Mouse (Mus musculus): ENCODE data around the gene Pcnx3. TPM values are rescaled to one million over a fixed set of nuclear protein-coding genes. Genes with fewer than 3 reads are reported as not detected.

The Pcnx3 gene
- polyA plus RNA-seq, 2 experiments, result 9.1 to 19.8 TPM

DNA sequence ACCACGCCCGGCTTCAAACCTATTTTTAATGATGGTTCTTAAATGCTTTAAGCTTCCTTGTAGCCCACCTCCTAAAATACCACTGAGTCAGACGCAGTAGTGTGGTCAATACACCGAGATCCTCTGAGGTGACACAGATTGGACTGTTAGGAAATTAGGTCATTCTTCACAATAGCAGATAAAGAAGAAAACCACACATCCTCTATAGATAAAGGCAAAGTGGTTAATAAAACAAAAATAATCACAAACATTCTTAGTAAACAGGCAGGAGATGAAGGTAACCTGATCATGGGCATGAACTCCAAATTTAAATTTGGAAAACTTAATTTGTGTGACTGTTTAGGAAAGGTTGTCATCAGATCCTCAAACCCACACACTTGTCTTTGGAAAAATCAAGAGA lies 68.7 kb downstream of the Pcnx3 start:
- no peak for TF ChIP-seq EP300 (IDR thresholded peaks at IDR 0.05; ENCODE audit: low read depth)
- no peak for TF ChIP-seq CTCF (IDR thresholded peaks at IDR 0.05; ENCODE audit: low read depth)
- Histone ChIP-seq H3K27ac (no peak overlapping the region), H3K36me3 (replicated peaks; ENCODE audit: control insufficient read depth, insufficient read depth, low read depth) (no peaks in the 10 kb centered on the region), H3K9ac (replicated peaks) (no peak overlapping the region), H3K4me1 (replicated peaks; ENCODE audit: control insufficient read depth in 2 of 2, insufficient read depth in 2 of 2, low read length in 1 of 2) (no peaks in the 10 kb centered on the region), H3K4me2 (ENCODE audit: low read depth) (no peak overlapping the region), H3K9me3 (ENCODE audit: control insufficient read depth, low read length) (no peaks in the 10 kb centered on the region), H3K27me3 (ENCODE audit: control insufficient read depth, insufficient read depth, low read length) (no peaks in the 10 kb centered on the region), H3K4me3 (ENCODE audit: insufficient read depth in 1 of 2, low read depth in 2 of 2, low read length in 2 of 2) (no peak overlapping the region)
- ATAC-seq (ENCODE audit: insufficient read depth) (no peak), DNase-seq (ENCODE audit: low read depth in 3 of 3, low spot score in 3 of 3) (no peak)
- 31% methylated on average over 4 of the region's 4 CpGs for WGBS (ENCODE audit: insufficient replicate concordance)

DNA sequence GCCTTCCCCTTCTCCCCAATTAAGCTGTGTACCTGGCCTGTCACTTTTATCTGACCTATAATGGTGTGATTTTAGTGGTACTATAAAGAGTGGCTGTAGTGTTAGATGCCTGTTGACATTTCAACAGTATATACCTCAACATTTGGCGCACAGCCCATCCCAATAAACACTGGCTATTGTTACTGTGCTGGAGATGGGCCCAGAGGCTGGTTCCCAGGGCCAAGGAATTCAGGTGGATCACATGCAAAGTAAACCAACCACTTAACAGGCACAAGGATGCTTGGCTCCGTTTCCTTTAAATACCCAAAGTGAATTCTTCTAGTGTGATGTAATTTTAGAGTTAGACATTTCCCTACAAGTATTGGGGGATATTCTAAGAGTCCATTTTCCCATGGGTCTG lies 73.8 kb downstream of the Pcnx3 start:
- Histone ChIP-seq H3K4me1 (replicated peaks; ENCODE audit: control insufficient read depth in 2 of 2, insufficient read depth in 2 of 2, low read length in 1 of 2) (peaks cover 19 to 21% of the 10 kb centered on the region in 2 experiments), H3K9ac (replicated peaks) (no peak overlapping the region), H3K36me3 (replicated peaks; ENCODE audit: control insufficient read depth, insufficient read depth, low read depth) (no peaks in the 10 kb centered on the region), H3K4me3 (ENCODE audit: insufficient read depth in 1 of 2, low read depth in 2 of 2, low read length in 2 of 2) (no peak overlapping the region), H3K27me3 (ENCODE audit: control insufficient read depth, insufficient read depth, low read length) (no peaks in the 10 kb centered on the region), H3K4me2 (ENCODE audit: low read depth) (no peak overlapping the region), H3K27ac (no peak overlapping the region), H3K9me3 (ENCODE audit: control insufficient read depth, low read length) (no peaks in the 10 kb centered on the region)
- TF ChIP-seq CTCF (IDR thresholded peaks at IDR 0.05; ENCODE audit: low read depth), result no peak
- no peak for TF ChIP-seq EP300 (IDR thresholded peaks at IDR 0.05; ENCODE audit: low read depth)
- WGBS (ENCODE audit: insufficient replicate concordance), result 70% methylated on average over 2 of the region's 2 CpGs
- ATAC-seq (ENCODE audit: insufficient read depth) (no peak), DNase-seq (ENCODE audit: low read depth in 3 of 3, low spot score in 3 of 3) (no peak)

Small RNA genes lying within 50 kb of the gene (microRNA-seq; reads per million reads assigned to microRNA genes)
- not detected for gene Mir6987

Other genes with a start within 250 kb of the Pcnx3 start
- 0.02 TPM in 1 of 2 replicates, not detected in the other for gene Fosl1, start 241.4 kb downstream of the Pcnx3 start, polyA plus RNA-seq (2012; rRNA removed)
- gene Fosl1, start 241.4 kb downstream of the Pcnx3 start, polyA plus RNA-seq (2014; fragmentation: Nextera tagmentation; extraction: Ambion mirVana), result not detected in 2 replicates
- gene Ccdc85b, start 231.0 kb downstream of the Pcnx3 start, polyA plus RNA-seq (2012; rRNA removed), result 1.00 and 1.4 TPM in 2 replicates
- gene Ccdc85b, start 231.0 kb downstream of the Pcnx3 start, polyA plus RNA-seq (2014; fragmentation: Nextera tagmentation; extraction: Ambion mirVana), result 1.0 and 1.2 TPM in 2 replicates
- gene Fibp, start 228.3 kb downstream of the Pcnx3 start, polyA plus RNA-seq (2012; rRNA removed), result 19.1 and 22.9 TPM in 2 replicates
- 20.8 and 30.6 TPM in 2 replicates for gene Fibp, start 228.3 kb downstream of the Pcnx3 start, polyA plus RNA-seq (2014; fragmentation: Nextera tagmentation; extraction: Ambion mirVana)
- gene Ctsw, start 220.4 kb downstream of the Pcnx3 start, polyA plus RNA-seq (2012; rRNA removed), result 0.27 and 0.37 TPM in 2 replicates
- 0.21 and 0.25 TPM in 2 replicates for gene Ctsw, start 220.4 kb downstream of the Pcnx3 start, polyA plus RNA-seq (2014; fragmentation: Nextera tagmentation; extraction: Ambion mirVana)
- 11.4 and 17.5 TPM in 2 replicates for gene Efemp2, start 215.0 kb downstream of the Pcnx3 start, polyA plus RNA-seq (2012; rRNA removed)
- 11.4 and 11.6 TPM in 2 replicates for gene Efemp2, start 215.0 kb downstream of the Pcnx3 start, polyA plus RNA-seq (2014; fragmentation: Nextera tagmentation; extraction: Ambion mirVana)
- gene Mus81, start 200.5 kb downstream of the Pcnx3 start, polyA plus RNA-seq (2012; rRNA removed), result 11.3 and 11.4 TPM in 2 replicates
- gene Mus81, start 200.5 kb downstream of the Pcnx3 start, polyA plus RNA-seq (2014; fragmentation: Nextera tagmentation; extraction: Ambion mirVana), result 13.8 and 15.6 TPM in 2 replicates
- 432 and 443 TPM in 2 replicates for gene Cfl1, start 198.5 kb downstream of the Pcnx3 start, polyA plus RNA-seq (2012; rRNA removed)
- 1,304 and 1,332 TPM in 2 replicates for gene Cfl1, start 198.5 kb downstream of the Pcnx3 start, polyA plus RNA-seq (2014; fragmentation: Nextera tagmentation; extraction: Ambion mirVana)
- gene 1700020D05Rik, start 185.1 kb downstream of the Pcnx3 start, polyA plus RNA-seq (2012; rRNA removed), result 0.81 TPM in 2 replicates
- gene 1700020D05Rik, start 185.1 kb downstream of the Pcnx3 start, polyA plus RNA-seq (2014; fragmentation: Nextera tagmentation; extraction: Ambion mirVana), result not detected in 2 replicates
- 9.0 and 9.3 TPM in 2 replicates for gene Snx32, start 178.4 kb downstream of the Pcnx3 start, polyA plus RNA-seq (2012; rRNA removed)
- gene Snx32, start 178.4 kb downstream of the Pcnx3 start, polyA plus RNA-seq (2014; fragmentation: Nextera tagmentation; extraction: Ambion mirVana), result 4.7 and 5.5 TPM in 2 replicates
- gene Ovol1, start 128.3 kb downstream of the Pcnx3 start, polyA plus RNA-seq (2012; rRNA removed), result 0.01 and 0.02 TPM in 2 replicates
- not detected in 2 replicates for gene Ovol1, start 128.3 kb downstream of the Pcnx3 start, polyA plus RNA-seq (2014; fragmentation: Nextera tagmentation; extraction: Ambion mirVana)
- gene Ap5b1, start 120.9 kb downstream of the Pcnx3 start, polyA plus RNA-seq (2012; rRNA removed), result 1.3 and 1.5 TPM in 2 replicates
- gene Ap5b1, start 120.9 kb downstream of the Pcnx3 start, polyA plus RNA-seq (2014; fragmentation: Nextera tagmentation; extraction: Ambion mirVana), result 1.4 and 1.8 TPM in 2 replicates
- gene Rnaseh2c, start 87.0 kb downstream of the Pcnx3 start, polyA plus RNA-seq (2012; rRNA removed), result 69.9 and 87.7 TPM in 2 replicates
- 115 and 129 TPM in 2 replicates for gene Rnaseh2c, start 87.0 kb downstream of the Pcnx3 start, polyA plus RNA-seq (2014; fragmentation: Nextera tagmentation; extraction: Ambion mirVana)
- gene Kat5, start 78.7 kb downstream of the Pcnx3 start, polyA plus RNA-seq (2012; rRNA removed), result 21.0 and 25.6 TPM in 2 replicates
- gene Kat5, start 78.7 kb downstream of the Pcnx3 start, polyA plus RNA-seq (2014; fragmentation: Nextera tagmentation; extraction: Ambion mirVana), result 8.5 and 10.0 TPM in 2 replicates
- gene Rela, start 51.4 kb downstream of the Pcnx3 start, polyA plus RNA-seq (2012; rRNA removed), result 14.8 and 19.9 TPM in 2 replicates
- gene Rela, start 51.4 kb downstream of the Pcnx3 start, polyA plus RNA-seq (2014; fragmentation: Nextera tagmentation; extraction: Ambion mirVana), result 18.9 and 21.9 TPM in 2 replicates
- gene Sipa1, start 25.2 kb downstream of the Pcnx3 start, polyA plus RNA-seq (2012; rRNA removed), result 27.5 and 33.2 TPM in 2 replicates
- gene Sipa1, start 25.2 kb downstream of the Pcnx3 start, polyA plus RNA-seq (2014; fragmentation: Nextera tagmentation; extraction: Ambion mirVana), result 14.3 and 18.9 TPM in 2 replicates
- gene Map3k11, start 166 bp downstream of the Pcnx3 start, polyA plus RNA-seq (2012; rRNA removed), result 13.7 and 14.5 TPM in 2 replicates
- gene Map3k11, start 166 bp downstream of the Pcnx3 start, polyA plus RNA-seq (2014; fragmentation: Nextera tagmentation; extraction: Ambion mirVana), result 9.1 and 10.8 TPM in 2 replicates
- gene Kcnk7, start 15.5 kb upstream of the Pcnx3 start, polyA plus RNA-seq (2012; rRNA removed), result 0.04 TPM in 1 of 2 replicates, not detected in the other
- 0.17 and 0.27 TPM in 2 replicates for gene Kcnk7, start 15.5 kb upstream of the Pcnx3 start, polyA plus RNA-seq (2014; fragmentation: Nextera tagmentation; extraction: Ambion mirVana)
- gene Ehbp1l1, start 37.4 kb upstream of the Pcnx3 start, polyA plus RNA-seq (2012; rRNA removed), result 70.8 and 95.5 TPM in 2 replicates
- 66.0 and 76.7 TPM in 2 replicates for gene Ehbp1l1, start 37.4 kb upstream of the Pcnx3 start, polyA plus RNA-seq (2014; fragmentation: Nextera tagmentation; extraction: Ambion mirVana)
- gene Fam89b, start 40.7 kb upstream of the Pcnx3 start, polyA plus RNA-seq (2012; rRNA removed), result 44.0 and 50.9 TPM in 2 replicates
- 40.6 and 41.0 TPM in 2 replicates for gene Fam89b, start 40.7 kb upstream of the Pcnx3 start, polyA plus RNA-seq (2014; fragmentation: Nextera tagmentation; extraction: Ambion mirVana)
- gene Ltbp3, start 52.0 kb upstream of the Pcnx3 start, polyA plus RNA-seq (2012; rRNA removed), result 1.9 and 2.1 TPM in 2 replicates
- gene Ltbp3, start 52.0 kb upstream of the Pcnx3 start, polyA plus RNA-seq (2014; fragmentation: Nextera tagmentation; extraction: Ambion mirVana), result 0.85 and 1.6 TPM in 2 replicates
- gene Scyl1, start 82.5 kb upstream of the Pcnx3 start, polyA plus RNA-seq (2012; rRNA removed), result 21.1 and 27.1 TPM in 2 replicates
- gene Scyl1, start 82.5 kb upstream of the Pcnx3 start, polyA plus RNA-seq (2014; fragmentation: Nextera tagmentation; extraction: Ambion mirVana), result 15.8 and 18.6 TPM in 2 replicates
- 5.9 and 6.7 TPM in 2 replicates for gene Frmd8, start 186.4 kb upstream of the Pcnx3 start, polyA plus RNA-seq (2012; rRNA removed)
- 6.6 and 8.4 TPM in 2 replicates for gene Frmd8, start 186.4 kb upstream of the Pcnx3 start, polyA plus RNA-seq (2014; fragmentation: Nextera tagmentation; extraction: Ambion mirVana)
- 5.3 and 5.8 TPM in 2 replicates for gene Slc25a45, start 188.9 kb upstream of the Pcnx3 start, polyA plus RNA-seq (2012; rRNA removed)
- 3.2 and 4.6 TPM in 2 replicates for gene Slc25a45, start 188.9 kb upstream of the Pcnx3 start, polyA plus RNA-seq (2014; fragmentation: Nextera tagmentation; extraction: Ambion mirVana)
- 2.2 and 2.4 TPM in 2 replicates for gene Tigd3, start 205.2 kb upstream of the Pcnx3 start, polyA plus RNA-seq (2012; rRNA removed)
- 1.1 TPM in 2 replicates for gene Tigd3, start 205.2 kb upstream of the Pcnx3 start, polyA plus RNA-seq (2014; fragmentation: Nextera tagmentation; extraction: Ambion mirVana)
- gene Dpf2, start 224.1 kb upstream of the Pcnx3 start, polyA plus RNA-seq (2012; rRNA removed), result 35.3 and 36.0 TPM in 2 replicates
- 45.1 and 54.5 TPM in 2 replicates for gene Dpf2, start 224.1 kb upstream of the Pcnx3 start, polyA plus RNA-seq (2014; fragmentation: Nextera tagmentation; extraction: Ambion mirVana)
- 2.2 and 2.3 TPM in 2 replicates for gene Cdc42ep2, start 235.9 kb upstream of the Pcnx3 start, polyA plus RNA-seq (2012; rRNA removed)
- gene Cdc42ep2, start 235.9 kb upstream of the Pcnx3 start, polyA plus RNA-seq (2014; fragmentation: Nextera tagmentation; extraction: Ambion mirVana), result 1.6 and 2.1 TPM in 2 replicates